Mouse (Mus musculus) small intestine, adult 2 months (tissue): ENCODE data around the gene Trmt44.

Source experiments
- CTCF ChIP-seq: fragments of 200-500 bp; IDR thresholded peaks from 2 replicates; pipeline ENCODE4 v1.5.1; 2012; ENCODE audit warnings: low read depth, mild to moderate bottlenecking, control low read depth, inconsistent platforms, low read length, moderate library complexity, mixed read lengths; ENCODE audit not compliant: insufficient replicate concordance, insufficient read length; ENCODE audit errors: extremely low read depth
- POLR2A ChIP-seq: fragments of 200-500 bp; IDR thresholded peaks from 2 replicates; pipeline ENCODE4 v1.6.1; 2012; ENCODE audit warnings: low read depth, mild to moderate bottlenecking, control low read depth, inconsistent platforms, low read length, moderate library complexity

- TF ChIP-seq CTCF (no peak), POLR2A (no peak)
Measured at GRCm38 (mm10) chr5:35601526-35601925, 26.7 kb upstream of the Trmt44 start.
